Comparison of ENCODE assay signal across 7 mouse cellular contexts in the genomic region with DNA sequence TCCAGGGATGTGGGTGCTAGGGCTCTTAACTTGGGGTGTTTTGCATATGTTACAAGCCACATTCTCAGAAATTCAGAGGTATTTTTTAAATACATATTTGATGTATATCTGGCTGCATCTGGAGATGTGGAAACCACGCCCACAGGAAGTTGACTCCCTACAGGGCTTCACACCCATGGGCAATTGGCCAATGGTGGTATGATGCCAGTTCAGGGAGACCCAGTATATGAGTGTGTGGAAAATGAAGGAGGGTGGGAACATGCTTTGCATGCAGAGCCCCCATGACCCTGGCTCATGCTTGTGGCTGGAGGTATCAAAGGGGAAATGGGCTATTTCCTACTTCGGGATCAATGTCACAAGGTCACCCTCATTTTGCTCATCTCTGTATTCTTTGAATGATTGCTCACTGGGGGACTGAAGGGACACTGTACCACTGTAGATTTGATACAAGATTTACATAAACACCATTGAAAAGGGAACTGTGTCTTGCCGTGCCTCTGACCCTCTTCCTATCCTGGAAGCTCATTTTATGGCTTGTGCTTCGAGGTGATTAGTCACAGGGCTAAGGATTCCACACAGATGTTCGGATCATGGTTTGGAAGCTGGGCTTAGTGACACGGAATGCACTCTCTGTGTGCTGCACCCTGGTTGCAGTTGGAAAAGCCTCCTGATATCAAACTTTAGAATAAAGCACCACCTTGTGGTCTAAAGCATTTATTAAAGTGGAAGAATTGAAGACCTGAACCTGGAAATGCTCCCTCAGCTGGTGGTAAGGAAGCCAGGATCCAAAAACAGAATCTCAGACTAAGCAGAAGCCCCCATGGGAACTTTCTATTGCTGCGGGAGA. TPM values are rescaled to one million over a fixed set of nuclear protein-coding genes. Genes with fewer than 3 reads are reported as not detected.
A peak's percentile ranks its signal among the peaks of the same experiment; 100 is the strongest.
DNase-seq lines count a peak whose midpoint lies in the region; ATAC-seq lines count a peak whose summit lies in the region.

No protein-coding gene starts in this region.

- peaks cover 28% of the 10 kb centered on the region for H3K4me1 ChIP-seq in heart, embryonic 13.5 days

- no peak for ATAC-seq in heart, embryonic 13.5 days (ENCODE audit: extremely low read depth, insufficient number of reproducible peaks, low FRiP score, low TSS enrichment)

- H3K27me3 ChIP-seq in heart, embryonic 13.5 days (replicated peaks) = no peaks in the 10 kb centered on the region

- H3K27ac ChIP-seq in heart, embryonic 13.5 days (replicated peaks) = no peak overlapping the region

- 46% methylated on average over 7 of the region's 7 CpGs for whole genome bisulfite sequencing in heart, embryonic 13.5 days

- peak overlapping the region; percentile 22; the same call in 1 of the 2 replicates for H3K4me2 ChIP-seq in heart, embryonic 13.5 days

- peak; percentile 1 to 3 for DNase-seq in urinary bladder, adult 18-20 months (ENCODE audit: low spot score in 2 of 2)
- no peak for DNase-seq in urinary bladder, postnatal 36 days (ENCODE audit: low spot score in 2 of 2)
- peak; percentile 6 for DNase-seq in cerebellum, adult 9-11 months
- DNase-seq in kidney, postnatal 36 days = peak; percentile 41 to 62
- DNase-seq in lung, postnatal 10 days = peak; percentile 50
- DNase-seq in skeletal muscle tissue, adult 2 months (ENCODE audit: low read depth, low spot score) = peak; percentile 44

- no peaks in the 10 kb centered on the region for H3K9me3 ChIP-seq in heart, embryonic 13.5 days

- no peak overlapping the region for H3K4me3 ChIP-seq in heart, embryonic 13.5 days

- H3K9ac ChIP-seq in heart, embryonic 13.5 days = 0 out of 2 replicates have a peak overlapping the region, but pooled peaks have one; percentile 28

- H3K36me3 ChIP-seq in heart, embryonic 13.5 days = no peaks in the 10 kb centered on the region

RNA-seq across cellular contexts. Expression of a gene that starts 56.8 kb away (rescaled TPM):
- 7.1 TPM in 2 replicates for polyA plus RNA-seq in heart, embryonic 13.5 days (2015; fragmentation: Nextera tagmentation; extraction: Ambion mirVana)

Comparison
In these comparisons a context has a peak if more than half of its experiments do, and no peak if none do; other contexts are left out.
1. DNase-seq: peak in urinary bladder, adult 18-20 months (2 of 2), cerebellum, adult 9-11 months (single experiment), kidney, postnatal 36 days (2 of 2), lung, postnatal 10 days (single experiment) and skeletal muscle tissue, adult 2 months (single experiment); none in urinary bladder, postnatal 36 days (0 of 2).